Mouse (Mus musculus) fat pad, adult 2 months (tissue): Measurements from ENCODE around the gene Grin2a.

Source experiments
- DNase-seq: peaks from one replicate; pipeline ENCODE4 v3.0.0-alpha.2; 2011; ENCODE audit warnings: low read depth, low spot score; ENCODE audit errors: extremely low read depth

Grin2a gene

DNA sequence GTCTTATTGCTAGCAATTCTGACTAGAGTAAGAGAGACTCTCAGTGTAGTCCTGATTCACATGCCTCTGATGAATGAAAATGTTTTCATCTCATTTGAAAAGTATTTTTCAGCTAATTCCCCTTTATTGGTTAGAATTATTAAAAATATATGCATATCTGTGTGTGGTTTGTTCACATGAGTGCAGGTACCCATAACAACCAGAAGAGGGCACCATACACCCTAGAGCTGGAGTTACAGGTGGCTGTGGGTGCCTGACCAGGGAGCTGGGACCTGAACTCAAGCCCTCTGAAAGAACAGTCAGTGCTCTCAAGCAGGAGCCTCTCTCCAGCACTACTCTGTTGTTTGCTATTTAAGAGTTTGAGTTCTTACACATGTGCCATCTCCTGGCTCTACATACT, 472.0 kb downstream of the Grin2a start:
- no peak for DNase-seq
